Mouse (Mus musculus): ENCODE results near the gene Atraid. TPM values are rescaled to one million over a fixed set of nuclear protein-coding genes. Genes with fewer than 3 reads are reported as not detected.

Gene Atraid
- total and polyA plus RNA-seq, 3 experiments = 37.2 to 58.0 TPM; not detected in 1

DNA sequence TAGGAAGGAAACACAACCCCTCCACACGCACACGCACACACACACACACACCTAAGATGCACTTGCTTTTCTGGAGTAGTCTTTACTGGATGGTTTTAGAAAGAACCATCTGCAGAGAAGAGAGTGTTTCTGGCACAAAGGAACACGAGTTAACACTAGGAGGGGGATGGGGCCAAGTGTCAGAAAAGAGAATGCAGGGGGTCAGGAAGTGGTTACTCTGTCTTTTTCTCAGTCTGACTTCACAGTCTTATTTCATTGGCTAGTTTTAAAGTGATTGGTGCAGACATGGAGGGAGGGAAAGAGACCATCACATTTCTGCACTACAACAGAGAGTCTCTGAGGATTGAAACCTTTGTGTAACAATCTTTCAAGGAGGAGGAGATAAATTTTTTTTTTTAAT is 35.4 kb upstream of the Atraid start:
- TF ChIP-seq CHD1 (IDR thresholded peaks at IDR 0.05; ENCODE audit: low read depth, low read length) = no peak
- TF ChIP-seq GABPA (IDR thresholded peaks at IDR 0.05; ENCODE audit: low read depth, low read length) = no peak
- no peak for TF ChIP-seq MXI1 (IDR thresholded peaks at IDR 0.05; ENCODE audit: low read depth, low read length)
- TF ChIP-seq USF1 (IDR thresholded peaks at IDR 0.05; ENCODE audit: low read depth, low read length) = no peak
- no peak for TF ChIP-seq RCOR1 (IDR thresholded peaks at IDR 0.05; ENCODE audit: low read depth, low read length)
- TF ChIP-seq MYB (IDR thresholded peaks at IDR 0.05; ENCODE audit: low read depth, low read length) = no peak
- TF ChIP-seq MEF2A (IDR thresholded peaks at IDR 0.05; ENCODE audit: extremely low read depth, insufficient replicate concordance, low read depth, low read length, poor library complexity, severe bottlenecking) = no peak
- TF ChIP-seq POLR2AphosphoS5 (IDR thresholded peaks at IDR 0.05; ENCODE audit: borderline replicate concordance, low read depth, low read length) = no peak
- no peak for TF ChIP-seq POLR2A (IDR thresholded peaks at IDR 0.05; ENCODE audit: control insufficient read depth in 1 of 2, insufficient read depth in 1 of 2, low read depth in 1 of 2, low read length in 2 of 2, poor library complexity in 1 of 2)
- Histone ChIP-seq H3K27me3 (ENCODE audit: control insufficient read depth in 1 of 2, insufficient read depth in 2 of 2, low read length in 2 of 2) (peaks cover 13 to 32% of the 10 kb centered on the region in 2 experiments), H3K27ac (ENCODE audit: control insufficient read depth, low read depth, low read length) (no peak overlapping the region), H3K9ac (ENCODE audit: control insufficient read depth, low read depth, low read length, poor library complexity, severe bottlenecking) (no peak overlapping the region), H3K9me3 (replicated peaks; ENCODE audit: insufficient read depth, low read length) (no peaks in the 10 kb centered on the region), H3K4me1 (ENCODE audit: control insufficient read depth in 1 of 2, insufficient read depth in 2 of 2, low read length in 2 of 2) (no peaks in the 10 kb centered on the region), H3K79me2 (ENCODE audit: control insufficient read depth, insufficient read depth, low read length, poor library complexity) (no peaks in the 10 kb centered on the region), H3K36me3 (ENCODE audit: control insufficient read depth in 1 of 2, insufficient read depth in 2 of 2, low read length in 2 of 2) (no peaks in the 10 kb centered on the region), H3K4me3 (ENCODE audit: control insufficient read depth in 1 of 2, insufficient read depth in 1 of 2, low read depth in 2 of 2, low read length in 2 of 2) (no peak overlapping the region)
- no peak for DNase-seq (ENCODE audit: low read depth, low spot score)

DNA sequence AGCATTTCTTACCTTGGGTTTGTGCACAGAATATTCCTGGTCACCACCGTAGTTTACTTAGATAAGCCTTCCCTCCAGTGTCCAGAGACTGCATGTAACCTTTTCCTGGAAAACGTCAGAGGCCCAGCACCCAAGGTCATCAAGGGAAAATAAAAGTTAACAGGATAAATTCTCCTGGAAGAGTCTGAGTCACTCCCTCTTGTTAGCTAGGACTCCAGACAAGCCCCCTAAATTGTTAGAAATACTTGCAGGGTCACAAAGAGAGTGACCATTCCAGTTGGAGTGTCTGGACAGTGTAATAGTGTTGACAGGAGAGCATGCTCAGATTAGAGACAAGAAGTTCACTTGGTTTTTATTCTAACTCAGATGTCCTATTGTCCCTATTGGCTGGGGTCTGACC is 32.2 kb upstream of the Atraid start:
- no peak for TF ChIP-seq NRF1 (IDR thresholded peaks at IDR 0.05; ENCODE audit: insufficient read depth, low read depth, low read length, poor library complexity, severe bottlenecking)
- no peak for TF ChIP-seq MXI1 (IDR thresholded peaks at IDR 0.05; ENCODE audit: low read depth, low read length)
- no peak for TF ChIP-seq POLR2A (IDR thresholded peaks at IDR 0.05; ENCODE audit: control insufficient read depth in 1 of 2, insufficient read depth in 1 of 2, low read depth in 1 of 2, low read length in 2 of 2, poor library complexity in 1 of 2)
- no peak for TF ChIP-seq POLR2AphosphoS2 (IDR thresholded peaks at IDR 0.05; ENCODE audit: low read length)
- no peak for TF ChIP-seq CTCF (IDR thresholded peaks at IDR 0.05 in 2 of 3, conservative IDR thresholded peaks at IDR 0.05 in 1 of 3; ENCODE audit: control insufficient read depth in 1 of 3, insufficient read depth in 1 of 3, low read depth in 2 of 3, low read length in 3 of 3, poor library complexity in 1 of 3, severe bottlenecking in 1 of 3)
- no peak for TF ChIP-seq SIN3A (IDR thresholded peaks at IDR 0.05; ENCODE audit: low read length)
- no peak for TF ChIP-seq EP300 (IDR thresholded peaks at IDR 0.05; ENCODE audit: low read depth in 1 of 2, low read length in 2 of 2)
- TF ChIP-seq CHD1 (IDR thresholded peaks at IDR 0.05; ENCODE audit: low read depth, low read length) = no peak
- no peak for TF ChIP-seq TBP (IDR thresholded peaks at IDR 0.05; ENCODE audit: low read depth, low read length)
- TF ChIP-seq JUND (IDR thresholded peaks at IDR 0.05; ENCODE audit: low read depth, low read length) = no peak
- no peak for TF ChIP-seq ELF1 (IDR thresholded peaks at IDR 0.05; ENCODE audit: low read depth, low read length)
- no peak for TF ChIP-seq RAD21 (IDR thresholded peaks at IDR 0.05; ENCODE audit: low read depth, low read length)
- TF ChIP-seq USF1 (IDR thresholded peaks at IDR 0.05; ENCODE audit: low read depth, low read length) = no peak
- Histone ChIP-seq H3K27me3 (ENCODE audit: control insufficient read depth in 1 of 2, insufficient read depth in 2 of 2, low read length in 2 of 2) (peaks cover 3 to 19% of the 10 kb centered on the region in 2 experiments), H3K9ac (ENCODE audit: control insufficient read depth, low read depth, low read length, poor library complexity, severe bottlenecking) (no peak overlapping the region), H3K79me2 (ENCODE audit: control insufficient read depth, insufficient read depth, low read length, poor library complexity) (no peaks in the 10 kb centered on the region), H3K27ac (ENCODE audit: control insufficient read depth, low read depth, low read length) (no peak overlapping the region), H3K4me3 (ENCODE audit: control insufficient read depth in 1 of 2, insufficient read depth in 1 of 2, low read depth in 2 of 2, low read length in 2 of 2) (no peak overlapping the region), H3K4me1 (ENCODE audit: control insufficient read depth in 1 of 2, insufficient read depth in 2 of 2, low read length in 2 of 2) (no peaks in the 10 kb centered on the region), H3K9me3 (replicated peaks; ENCODE audit: insufficient read depth, low read length) (no peaks in the 10 kb centered on the region), H3K36me3 (ENCODE audit: control insufficient read depth in 1 of 2, insufficient read depth in 2 of 2, low read length in 2 of 2) (no peaks in the 10 kb centered on the region)
- DNase-seq (ENCODE audit: low read depth, low spot score) = no peak

Measured in MEL (cell line).